Mouse (Mus musculus) ovary, postnatal 36 days (tissue): ENCODE measurements around the gene Zfp873.
A peak's percentile ranks its signal among the peaks of the same experiment; 100 is the strongest.
"Not testable (repeated sequence)": the region's sequence is repeated elsewhere in the genome, so short reads cannot be mapped to it uniquely, and the experiment has no call there.

Experiments used
- DNase-seq: peaks from one replicate; pipeline ENCODE4 v3.0.0; 2022; ENCODE audit warnings: low spot score, mixed read lengths

Zfp873 gene

GRCm38 (mm10) chr10:82047597-82048459 is at the start of gene Zfp873:
TSS of gene Zfp873 (plus strand) at chr10:82048123.
- peak; percentile 91 for DNase-seq

- DNase-seq = not testable (repeated sequence)
These were observed 44.7 kb upstream of the Zfp873 start for GRCm38 (mm10) chr10:82003209-82003608.

- DNase-seq = not testable (repeated sequence)
These were observed 43.1 kb upstream of the Zfp873 start for GRCm38 (mm10) chr10:82004822-82005221.

GRCm38 (mm10) chr10:82042191-82042590 is 5.7 kb upstream of the Zfp873 start:
- no peak for DNase-seq

- DNase-seq = no peak
These were observed 1.3 kb upstream of the Zfp873 start for GRCm38 (mm10) chr10:82046603-82047002.

GRCm38 (mm10) chr10:82048460-82048804 is 509 bp downstream of the Zfp873 start:
- DNase-seq = not testable (repeated sequence)

GRCm38 (mm10) chr10:82082728-82083621 is 35.1 kb downstream of the Zfp873 start, which contains the start of gene BC024063:
TSS of gene BC024063 (plus strand) at chr10:82083353.
- DNase-seq = peak; percentile 47

- not testable (repeated sequence) for DNase-seq
These were observed 35.7 kb downstream of the Zfp873 start for GRCm38 (mm10) chr10:82083622-82083971.
